Mouse (Mus musculus): ENCODE results near the gene Slc16a3. TPM values are rescaled to one million over a fixed set of nuclear protein-coding genes. Genes with fewer than 3 reads are reported as not detected.

The Slc16a3 gene
- polyA plus RNA-seq, 1 experiment from 2014 or later = 58.1 TPM

- Histone ChIP-seq H3K4me2 (ENCODE audit: low read depth, severe bottlenecking) (no peak overlapping the region), H3K9ac (ENCODE audit: low read length) (no peak overlapping the region), H3K4me1 (ENCODE audit: control insufficient read depth, insufficient read depth, low read length) (no peaks in the 10 kb centered on the region), H3K27me3 (ENCODE audit: control insufficient read depth, insufficient read depth, low read length) (no peaks in the 10 kb centered on the region), H3K4me3 (ENCODE audit: low read depth, low read length) (no peak overlapping the region), H3K27ac (replicated peaks; ENCODE audit: low read depth, low read length) (no peak overlapping the region), H3K36me3 (ENCODE audit: control insufficient read depth, insufficient read depth, low read length) (no peaks in the 10 kb centered on the region), H3K9me3 (ENCODE audit: control insufficient read depth, low read length) (no peaks in the 10 kb centered on the region)
- no peak for ATAC-seq (ENCODE audit: insufficient number of reproducible peaks, low FRiP score, low TSS enrichment, low read depth)
- no peak for DNase-seq (ENCODE audit: low spot score)
- 24% methylated on average over 4 of the region's 4 CpGs for WGBS
Observed at GRCm38 (mm10) chr11:120938795-120939194, 9.5 kb upstream of the Slc16a3 start.

GRCm38 (mm10) chr11:120939712-120940341 lies 8.5 kb upstream of the Slc16a3 start:
- Histone ChIP-seq H3K4me1 (ENCODE audit: control insufficient read depth, insufficient read depth, low read length) (no peaks in the 10 kb centered on the region), H3K4me2 (ENCODE audit: low read depth, severe bottlenecking) (no peak overlapping the region), H3K27me3 (ENCODE audit: control insufficient read depth, insufficient read depth, low read length) (no peaks in the 10 kb centered on the region), H3K36me3 (ENCODE audit: control insufficient read depth, insufficient read depth, low read length) (no peaks in the 10 kb centered on the region), H3K4me3 (ENCODE audit: low read depth, low read length) (no peak overlapping the region), H3K9me3 (ENCODE audit: control insufficient read depth, low read length) (no peaks in the 10 kb centered on the region), H3K27ac (replicated peaks; ENCODE audit: low read depth, low read length) (no peak overlapping the region), H3K9ac (ENCODE audit: low read length) (no peak overlapping the region)
- ATAC-seq (ENCODE audit: insufficient number of reproducible peaks, low FRiP score, low TSS enrichment, low read depth) (no peak), DNase-seq (ENCODE audit: low spot score) (no peak)
- WGBS = 47% methylated on average over 6 of the region's 6 CpGs

GRCm38 (mm10) chr11:120940959-120941358 lies 7.3 kb upstream of the Slc16a3 start:
- 89% methylated on average over 6 of the region's 6 CpGs for WGBS
- Histone ChIP-seq H3K4me1 (ENCODE audit: control insufficient read depth, insufficient read depth, low read length) (no peaks in the 10 kb centered on the region), H3K27me3 (ENCODE audit: control insufficient read depth, insufficient read depth, low read length) (no peaks in the 10 kb centered on the region), H3K36me3 (ENCODE audit: control insufficient read depth, insufficient read depth, low read length) (no peaks in the 10 kb centered on the region), H3K9ac (ENCODE audit: low read length) (no peak overlapping the region), H3K4me2 (ENCODE audit: low read depth, severe bottlenecking) (no peak overlapping the region), H3K27ac (replicated peaks; ENCODE audit: low read depth, low read length) (no peak overlapping the region), H3K9me3 (ENCODE audit: control insufficient read depth, low read length) (no peaks in the 10 kb centered on the region), H3K4me3 (ENCODE audit: low read depth, low read length) (no peak overlapping the region)
- DNase-seq (ENCODE audit: low spot score) (no peak), ATAC-seq (ENCODE audit: insufficient number of reproducible peaks, low FRiP score, low TSS enrichment, low read depth) (no peak)

GRCm38 (mm10) chr11:120945266-120945665 lies 3.0 kb upstream of the Slc16a3 start:
- Histone ChIP-seq H3K4me3 (ENCODE audit: low read depth, low read length) (no peak overlapping the region), H3K27ac (replicated peaks; ENCODE audit: low read depth, low read length) (no peak overlapping the region), H3K9me3 (ENCODE audit: control insufficient read depth, low read length) (no peaks in the 10 kb centered on the region), H3K27me3 (ENCODE audit: control insufficient read depth, insufficient read depth, low read length) (0 out of 2 replicates have a peak, but pooled peaks cover 2% of the 10 kb centered on the region), H3K4me2 (ENCODE audit: low read depth, severe bottlenecking) (no peak overlapping the region), H3K36me3 (ENCODE audit: control insufficient read depth, insufficient read depth, low read length) (no peaks in the 10 kb centered on the region), H3K4me1 (ENCODE audit: control insufficient read depth, insufficient read depth, low read length) (no peaks in the 10 kb centered on the region), H3K9ac (ENCODE audit: low read length) (no peak overlapping the region)
- ATAC-seq (ENCODE audit: insufficient number of reproducible peaks, low FRiP score, low TSS enrichment, low read depth) = no peak
- DNase-seq (ENCODE audit: low spot score) = no peak
- 87% methylated on average over 7 of the region's 7 CpGs for WGBS

GRCm38 (mm10) chr11:120945926-120946325 lies 2.4 kb upstream of the Slc16a3 start:
- Histone ChIP-seq H3K4me1 (ENCODE audit: control insufficient read depth, insufficient read depth, low read length) (no peaks in the 10 kb centered on the region), H3K27ac (replicated peaks; ENCODE audit: low read depth, low read length) (no peak overlapping the region), H3K4me2 (ENCODE audit: low read depth, severe bottlenecking) (no peak overlapping the region), H3K9me3 (ENCODE audit: control insufficient read depth, low read length) (no peaks in the 10 kb centered on the region), H3K4me3 (ENCODE audit: low read depth, low read length) (no peak overlapping the region), H3K27me3 (ENCODE audit: control insufficient read depth, insufficient read depth, low read length) (0 out of 2 replicates have a peak, but pooled peaks cover 2% of the 10 kb centered on the region), H3K36me3 (ENCODE audit: control insufficient read depth, insufficient read depth, low read length) (no peaks in the 10 kb centered on the region), H3K9ac (ENCODE audit: low read length) (no peak overlapping the region)
- DNase-seq (ENCODE audit: low spot score) = no peak
- WGBS = 93% methylated on average over 5 of the region's 5 CpGs
- ATAC-seq (ENCODE audit: insufficient number of reproducible peaks, low FRiP score, low TSS enrichment, low read depth) = no peak

- H3K9ac ChIP-seq (ENCODE audit: low read length) = peak overlapping the region; percentile 76
- WGBS = under 1% methylated on average over 64 of the region's 75 CpGs
- no peaks in the 10 kb centered on the region for H3K9me3 ChIP-seq (ENCODE audit: control insufficient read depth, low read length)
- DNase-seq (ENCODE audit: low spot score) = peak; percentile 79
- ATAC-seq (ENCODE audit: insufficient number of reproducible peaks, low FRiP score, low TSS enrichment, low read depth) = no peak
- H3K36me3 ChIP-seq (ENCODE audit: control insufficient read depth, insufficient read depth, low read length) = no peaks in the 10 kb centered on the region
- peak overlapping the region; percentile 24; the same call in 1 of the 2 replicates for H3K27ac ChIP-seq (replicated peaks; ENCODE audit: low read depth, low read length)
- H3K4me3 ChIP-seq (ENCODE audit: low read depth, low read length) = peak overlapping the region; percentile 57
- peak overlapping the region; percentile 73 for H3K4me2 ChIP-seq (ENCODE audit: low read depth, severe bottlenecking)
- H3K4me1 ChIP-seq (ENCODE audit: control insufficient read depth, insufficient read depth, low read length) = peaks cover 6% of the 10 kb centered on the region; the same call in 1 of the 2 replicates
- 0 out of 2 replicates have a peak, but pooled peaks cover 2% of the 10 kb centered on the region for H3K27me3 ChIP-seq (ENCODE audit: control insufficient read depth, insufficient read depth, low read length)
Observed at GRCm38 (mm10) chr11:120948861-120949851, 876 bp downstream of the Slc16a3 start.

GRCm38 (mm10) chr11:120949863-120950262 lies 1.6 kb downstream of the Slc16a3 start:
- Histone ChIP-seq H3K36me3 (ENCODE audit: control insufficient read depth, insufficient read depth, low read length) (no peaks in the 10 kb centered on the region), H3K27me3 (ENCODE audit: control insufficient read depth, insufficient read depth, low read length) (0 out of 2 replicates have a peak, but pooled peaks cover 2% of the 10 kb centered on the region), H3K4me2 (ENCODE audit: low read depth, severe bottlenecking) (peak overlapping the region; percentile 73), H3K27ac (replicated peaks; ENCODE audit: low read depth, low read length) (no peak overlapping the region), H3K4me3 (ENCODE audit: low read depth, low read length) (peak overlapping the region; percentile 57), H3K4me1 (ENCODE audit: control insufficient read depth, insufficient read depth, low read length) (peaks cover 6% of the 10 kb centered on the region; the same call in 1 of the 2 replicates), H3K9me3 (ENCODE audit: control insufficient read depth, low read length) (no peaks in the 10 kb centered on the region), H3K9ac (ENCODE audit: low read length) (peak overlapping the region; percentile 76; the same call in 1 of the 2 replicates)
- ATAC-seq (ENCODE audit: insufficient number of reproducible peaks, low FRiP score, low TSS enrichment, low read depth) (no peak), DNase-seq (ENCODE audit: low spot score) (peak; percentile 36)
- WGBS = 8% methylated on average over 10 of the region's 10 CpGs
